Mouse (Mus musculus): ENCODE measurements around the gene Gipc2. TPM values are rescaled to one million over a fixed set of nuclear protein-coding genes. Genes with fewer than 3 reads are reported as not detected.

The Gipc2 gene
- total RNA-seq, 2 experiments from 2014 or later: 3.6 to 4.0 TPM

- peak; percentile 59 to 64 for DNase-seq (ENCODE audit: extremely low spot score in 1 of 2, low spot score in 2 of 2)
- intact Hi-C loops (cut with DNase I): no loop called here
Observed at GRCm38 (mm10) chr3:152106225-152107148, 59.5 kb downstream of the Gipc2 start.

- peak; percentile 57 to 83 for DNase-seq (ENCODE audit: extremely low spot score in 1 of 2, low spot score in 2 of 2)
Observed at GRCm38 (mm10) chr3:152105341-152105740, 60.7 kb downstream of the Gipc2 start.

GRCm38 (mm10) chr3:152103381-152103780 is 62.6 kb downstream of the Gipc2 start:
- intact Hi-C loops (cut with DNase I): no loop called here
- no peak for DNase-seq (ENCODE audit: extremely low spot score in 1 of 2, low spot score in 2 of 2)

More at GRCm38 (mm10) chr3:152105341-152105740, 60.7 kb downstream of the Gipc2 start:
- intact Hi-C loops (cut with DNase I): no loop called here

GRCm38 (mm10) chr3:152101459-152101858 is 64.6 kb downstream of the Gipc2 start:
- intact Hi-C loops (cut with DNase I): no loop called here
- DNase-seq (ENCODE audit: extremely low spot score in 1 of 2, low spot score in 2 of 2): no peak

- DNase-seq (ENCODE audit: extremely low spot score in 1 of 2, low spot score in 2 of 2): no peak
- intact Hi-C loops (cut with DNase I): no loop called here
Observed at GRCm38 (mm10) chr3:152100119-152100818, 65.8 kb downstream of the Gipc2 start.

GRCm38 (mm10) chr3:152095030-152095429 is 71.0 kb downstream of the Gipc2 start:
- no peak for DNase-seq (ENCODE audit: extremely low spot score in 1 of 2, low spot score in 2 of 2)
- intact Hi-C loops (cut with DNase I): loop anchor here (2.0 kb wide), 1 partner anchor 320 kb away; no protein-coding TSS in a partner anchor

GRCm38 (mm10) chr3:152092385-152093057 is 73.5 kb downstream of the Gipc2 start:
- no peak for DNase-seq (ENCODE audit: extremely low spot score in 1 of 2, low spot score in 2 of 2)
- intact Hi-C loops (cut with DNase I): loop anchor here (5.0 kb wide), 1 partner anchor 375 kb away; no protein-coding TSS in a partner anchor

GRCm38 (mm10) chr3:152089178-152089577 is 76.9 kb downstream of the Gipc2 start:
- intact Hi-C loops (cut with DNase I): loop anchor here (5.0 kb wide), 1 partner anchor 252 kb away; the partner anchor contains the start of gene Ptgfr
- DNase-seq (ENCODE audit: extremely low spot score in 1 of 2, low spot score in 2 of 2): no peak

GRCm38 (mm10) chr3:152081381-152081780 is 84.6 kb downstream of the Gipc2 start:
- no peak for DNase-seq (ENCODE audit: extremely low spot score in 1 of 2, low spot score in 2 of 2)
- intact Hi-C loops (cut with DNase I): no loop called here

GRCm38 (mm10) chr3:152076088-152076487 is 89.9 kb downstream of the Gipc2 start:
- no peak for DNase-seq (ENCODE audit: extremely low spot score in 1 of 2, low spot score in 2 of 2)
- intact Hi-C loops (cut with DNase I): no loop called here

- no peak for DNase-seq (ENCODE audit: extremely low spot score in 1 of 2, low spot score in 2 of 2)
- intact Hi-C loops (cut with DNase I): loop anchor here (5.0 kb wide), 1 partner anchor 232 kb away; the partner anchor contains the start of gene Ptgfr
Observed at GRCm38 (mm10) chr3:152069001-152069400, 97.0 kb downstream of the Gipc2 start.

GRCm38 (mm10) chr3:152068311-152068710 is 97.7 kb downstream of the Gipc2 start:
- intact Hi-C loops (cut with DNase I): loop anchor here (5.0 kb wide), 1 partner anchor 231 kb away; the partner anchor contains the start of gene Ptgfr
- DNase-seq (ENCODE audit: extremely low spot score in 1 of 2, low spot score in 2 of 2): no peak

- peak in 1 of 2 experiments; percentile 28 for DNase-seq (ENCODE audit: extremely low spot score in 1 of 2, low spot score in 2 of 2)
- intact Hi-C loops (cut with DNase I): loop anchor here (5.0 kb wide), 1 partner anchor 229 kb away; the partner anchor contains the start of gene Ptgfr
Observed at GRCm38 (mm10) chr3:152066696-152067095, 99.3 kb downstream of the Gipc2 start.

GRCm38 (mm10) chr3:152065806-152066205 is 100.2 kb downstream of the Gipc2 start:
- DNase-seq (ENCODE audit: extremely low spot score in 1 of 2, low spot score in 2 of 2): no peak
- intact Hi-C loops (cut with DNase I): loop anchor here (5.0 kb wide), 1 partner anchor 229 kb away; the partner anchor contains the start of gene Ptgfr

- no peak for DNase-seq (ENCODE audit: extremely low spot score in 1 of 2, low spot score in 2 of 2)
- intact Hi-C loops (cut with DNase I): no loop called here
Observed at GRCm38 (mm10) chr3:152064166-152064565, 101.9 kb downstream of the Gipc2 start.

- intact Hi-C loops (cut with DNase I): no loop called here
- DNase-seq (ENCODE audit: extremely low spot score in 1 of 2, low spot score in 2 of 2): no peak
Observed at GRCm38 (mm10) chr3:152062806-152063205, 103.2 kb downstream of the Gipc2 start.

GRCm38 (mm10) chr3:152061145-152061544 is 104.9 kb downstream of the Gipc2 start:
- intact Hi-C loops (cut with DNase I): no loop called here
- no peak for DNase-seq (ENCODE audit: extremely low spot score in 1 of 2, low spot score in 2 of 2)

- DNase-seq (ENCODE audit: extremely low spot score in 1 of 2, low spot score in 2 of 2): no peak
- intact Hi-C loops (cut with DNase I): no loop called here
Observed at GRCm38 (mm10) chr3:152058235-152058634, 107.8 kb downstream of the Gipc2 start.

- intact Hi-C loops (cut with DNase I): no loop called here
- no peak for DNase-seq (ENCODE audit: extremely low spot score in 1 of 2, low spot score in 2 of 2)
Observed at GRCm38 (mm10) chr3:152054260-152054659, 111.8 kb downstream of the Gipc2 start.
